Mouse (Mus musculus) stomach, embryonic 15.5 days (tissue): ENCODE measurements at regions not wholly inside any gene's neighbourhood (a gene's known extent, or its start where the extent isn't known, plus 50 kb on each side); places are given as distances from the start of the nearest gene placed in this dataset.

Source experiments
- ATAC-seq: fragments of 200-750 bp; cut with Nextera tagmentation; 2 replicates; pipeline ENCODE4 v1.8.0; 2017; ENCODE audit warnings: low read depth, moderate number of reproducible peaks, moderate TSS enrichment; ENCODE audit not compliant: insufficient read depth, low FRiP score
- H3K27ac ChIP-seq: fragments of 300-500 bp; sonication (generic); 2 replicates; pipeline ENCODE4 v1.5.1; 2015; ENCODE audit warnings: mild to moderate bottlenecking, inconsistent platforms
- H3K27me3 ChIP-seq: fragments of 300-500 bp; sonication (generic); replicated peaks from 2 replicates; pipeline ENCODE4 v1.6.1; 2015; ENCODE audit warnings: inconsistent platforms
- H3K36me3 ChIP-seq: fragments of 300-500 bp; sonication (generic); 2 replicates; pipeline ENCODE4 v1.6.1; 2015; ENCODE audit warnings: inconsistent platforms
- H3K4me1 ChIP-seq: fragments of 300-500 bp; sonication (generic); 2 replicates; pipeline ENCODE4 v1.6.1; 2015; ENCODE audit warnings: inconsistent platforms
- H3K4me2 ChIP-seq: fragments of 300-500 bp; sonication (generic); 2 replicates; pipeline ENCODE4 v1.6.1; 2015; ENCODE audit warnings: mild to moderate bottlenecking, inconsistent platforms
- H3K4me3 ChIP-seq: fragments of 300-500 bp; sonication (generic); replicated peaks from 2 replicates; pipeline ENCODE4 v1.5.1; 2015; ENCODE audit warnings: inconsistent platforms
- H3K9ac ChIP-seq: fragments of 300-500 bp; sonication (generic); 2 replicates; pipeline ENCODE4 v1.6.1; 2015; ENCODE audit warnings: inconsistent platforms
- H3K9me3 ChIP-seq: fragments of 300-500 bp; sonication (generic); 2 replicates; pipeline ENCODE4 v1.6.1; 2016; ENCODE audit warnings: inconsistent platforms
- WGBS: fragments of 180-500 bp; shearing (Covaris S2); methylation state at CpG from one replicate; pipeline ENCODE4 v1.1.7; 2015; 5-methylcytosine and 5-hydroxymethylcytosine counted together

GRCm38 (mm10) chr1:137571905-137572865 is 603.3 kb downstream of the Ptprc start:
- no peak overlapping the region for H3K4me2 ChIP-seq
- H3K27me3 ChIP-seq: no peaks in the 10 kb centered on the region
- no peak overlapping the region for H3K27ac ChIP-seq
- WGBS: 57% methylated on average over 6 of the region's 6 CpGs
- H3K9me3 ChIP-seq: no peaks in the 10 kb centered on the region
- H3K4me3 ChIP-seq: no peak overlapping the region
- no peaks in the 10 kb centered on the region for H3K4me1 ChIP-seq
- no peaks in the 10 kb centered on the region for H3K36me3 ChIP-seq
- H3K9ac ChIP-seq: no peak overlapping the region
- no peak for ATAC-seq

DNA sequence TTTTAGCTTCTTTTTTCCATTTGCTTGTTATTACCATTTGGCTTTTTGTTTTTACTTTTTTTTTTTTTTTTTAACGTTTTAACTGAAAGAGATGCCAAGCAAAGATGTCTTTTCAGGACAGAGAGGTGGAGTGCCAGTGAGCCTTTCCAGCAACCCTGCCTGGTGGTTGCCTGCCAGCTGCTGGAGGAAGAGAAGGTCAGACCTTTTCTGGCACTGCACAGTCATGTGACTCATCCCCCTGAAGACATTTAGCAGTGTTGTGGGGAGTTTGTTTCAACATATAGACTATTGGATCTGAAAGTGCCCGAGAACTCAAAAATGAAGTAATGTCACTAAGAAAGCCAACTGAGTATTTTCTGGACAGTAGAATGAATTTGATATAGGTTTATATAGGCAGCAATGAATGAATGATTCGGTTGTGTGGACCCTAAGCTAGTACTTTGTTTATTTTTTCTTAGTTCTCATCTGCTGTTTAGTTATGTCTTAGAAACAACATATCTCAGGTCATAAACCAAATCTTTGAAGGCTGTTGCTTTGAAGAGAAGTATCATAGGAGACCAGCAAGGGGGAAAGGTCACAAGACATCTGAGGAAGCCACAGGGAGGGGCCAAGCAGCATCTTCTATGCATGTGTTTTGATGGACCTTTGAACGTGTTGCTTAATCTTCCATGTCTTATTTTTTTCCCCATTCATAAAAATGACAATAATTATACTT is 604.2 kb downstream of the Ptprc start:
- Histone ChIP-seq H3K4me2 (no peak overlapping the region), H3K27me3 (no peaks in the 10 kb centered on the region), H3K9me3 (no peaks in the 10 kb centered on the region), H3K36me3 (no peaks in the 10 kb centered on the region), H3K9ac (no peak overlapping the region), H3K27ac (no peak overlapping the region), H3K4me1 (no peaks in the 10 kb centered on the region), H3K4me3 (no peak overlapping the region)
- ATAC-seq: no peak
- WGBS: 71% methylated on average over 4 of the region's 4 CpGs

DNA sequence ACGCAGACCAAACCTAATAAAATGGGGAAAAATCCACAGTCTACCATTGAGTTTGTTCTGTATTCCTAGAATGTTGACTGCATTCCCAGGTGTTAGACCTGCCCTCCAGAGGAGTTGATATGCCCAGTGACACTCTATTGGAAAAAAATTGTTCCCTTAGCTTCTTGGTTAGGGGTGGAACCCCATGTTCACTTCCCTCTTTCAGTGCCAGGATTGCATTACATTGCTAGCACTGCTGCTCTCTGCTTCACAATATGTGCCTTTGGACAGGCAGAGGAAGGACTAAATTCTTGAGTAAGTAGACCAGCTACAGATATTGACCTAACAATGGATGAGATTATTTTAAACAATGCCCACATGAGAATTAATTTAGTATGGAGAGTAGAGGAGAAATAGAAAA is 607.3 kb upstream of the Nr5a2 start:
- Histone ChIP-seq H3K9ac (no peak overlapping the region), H3K27me3 (no peaks in the 10 kb centered on the region), H3K4me2 (no peak overlapping the region), H3K36me3 (no peaks in the 10 kb centered on the region), H3K4me3 (no peak overlapping the region), H3K4me1 (no peaks in the 10 kb centered on the region), H3K9me3 (no peaks in the 10 kb centered on the region), H3K27ac (no peak overlapping the region)
- WGBS: 95% methylated on average over 1 of the region's 1 CpGs
- no peak for ATAC-seq

- Histone ChIP-seq H3K27ac (no peak overlapping the region), H3K4me1 (no peaks in the 10 kb centered on the region), H3K36me3 (no peaks in the 10 kb centered on the region), H3K9ac (no peak overlapping the region), H3K9me3 (no peaks in the 10 kb centered on the region), H3K4me2 (no peak overlapping the region), H3K27me3 (no peaks in the 10 kb centered on the region), H3K4me3 (no peak overlapping the region)
- WGBS: 75% methylated on average over 4 of the region's 4 CpGs
- no peak for ATAC-seq
These were observed 605.4 kb upstream of the Nr5a2 start for GRCm38 (mm10) chr1:137565573-137566048.

DNA sequence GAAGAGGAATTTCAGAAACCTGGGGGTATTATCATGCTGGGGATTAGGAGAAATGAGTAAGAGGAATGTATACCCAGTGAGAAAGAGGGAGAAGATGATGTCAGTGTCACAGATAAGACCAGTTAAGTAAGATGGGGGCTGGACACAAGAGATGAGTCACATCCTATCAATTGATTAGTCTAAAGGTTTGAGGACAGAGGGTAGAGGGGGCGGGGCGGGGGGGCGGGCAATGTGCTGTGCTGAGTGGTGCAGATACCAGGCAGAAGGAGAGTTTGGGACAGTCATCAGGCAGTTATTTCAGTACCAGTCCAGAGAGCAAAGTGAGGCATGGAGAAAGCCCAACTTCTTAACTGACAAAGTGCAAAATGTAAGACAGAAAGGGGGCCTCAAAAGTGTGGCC is 601.4 kb upstream of the Nr5a2 start:
- Histone ChIP-seq H3K27me3 (no peaks in the 10 kb centered on the region), H3K36me3 (no peaks in the 10 kb centered on the region), H3K9ac (no peak overlapping the region), H3K9me3 (no peaks in the 10 kb centered on the region), H3K4me3 (no peak overlapping the region), H3K4me2 (no peak overlapping the region), H3K27ac (no peak overlapping the region), H3K4me1 (no peaks in the 10 kb centered on the region)
- WGBS: 86% methylated on average over 3 of the region's 3 CpGs
- no peak for ATAC-seq

DNA sequence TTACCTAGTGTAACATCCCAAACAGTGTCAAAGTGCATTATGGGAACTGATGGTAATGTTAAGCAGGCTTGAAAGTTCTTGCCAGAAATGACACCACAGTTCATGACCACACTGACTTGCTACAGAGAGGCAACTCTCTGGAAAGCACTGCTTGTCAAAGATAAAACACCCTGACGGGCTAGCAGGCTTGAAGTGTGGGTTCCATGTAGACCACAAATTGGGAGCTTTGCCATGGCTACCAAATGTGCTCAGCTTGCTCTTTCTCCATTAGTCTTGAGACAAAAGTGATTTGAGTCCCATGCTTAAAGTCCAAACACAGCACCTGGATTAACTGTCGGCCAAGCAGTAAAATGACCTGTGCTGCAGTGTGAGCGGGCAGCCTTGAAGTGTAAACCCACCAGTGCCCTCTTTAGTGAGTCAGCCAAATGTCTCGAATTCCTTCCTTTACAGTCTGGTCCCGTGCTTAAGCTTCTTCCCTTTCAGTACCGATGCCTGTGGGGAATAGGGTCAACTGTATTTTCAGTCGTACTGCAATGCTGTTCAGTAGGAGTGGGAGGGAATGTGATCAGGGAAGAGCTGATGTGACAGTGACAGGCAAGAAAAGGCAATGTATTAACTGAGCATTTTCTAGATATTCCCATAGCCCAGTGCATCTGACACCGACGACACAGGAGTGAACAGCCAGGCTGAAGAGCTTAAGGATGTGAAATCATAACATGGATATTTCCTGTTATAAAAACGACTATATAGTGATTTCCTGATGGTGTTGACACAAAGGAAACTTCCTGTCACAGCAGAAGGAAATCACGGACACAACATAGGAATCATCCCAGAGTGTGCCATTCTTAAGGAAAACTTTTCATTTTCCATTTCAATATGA is 600.4 kb upstream of the Nr5a2 start:
- Histone ChIP-seq H3K27ac (no peak overlapping the region), H3K4me1 (no peaks in the 10 kb centered on the region), H3K4me2 (no peak overlapping the region), H3K4me3 (no peak overlapping the region), H3K9ac (no peak overlapping the region), H3K9me3 (no peaks in the 10 kb centered on the region), H3K36me3 (no peaks in the 10 kb centered on the region), H3K27me3 (no peaks in the 10 kb centered on the region)
- WGBS: 51% methylated on average over 11 of the region's 11 CpGs
- ATAC-seq: no peak

DNA sequence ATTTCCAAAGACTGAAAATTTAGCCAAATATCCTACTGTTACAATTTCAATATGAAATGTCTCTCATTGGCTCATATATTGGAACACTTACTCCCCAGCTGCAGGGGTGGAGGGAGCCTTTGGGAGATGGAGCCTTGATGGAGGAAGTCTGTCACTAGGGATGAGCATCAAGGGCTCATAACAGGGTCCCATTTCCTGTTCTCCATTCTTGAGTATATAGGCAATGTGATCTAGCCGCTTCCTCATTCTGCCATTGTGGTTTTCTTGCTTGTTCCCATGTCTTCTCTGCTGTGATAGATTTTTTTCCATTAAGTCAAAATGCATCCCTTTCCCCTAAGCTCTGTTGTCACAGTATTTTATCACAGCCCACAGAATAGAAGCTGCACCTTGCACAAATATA is 589.4 kb upstream of the Nr5a2 start:
- Histone ChIP-seq H3K9ac (no peak overlapping the region), H3K9me3 (no peaks in the 10 kb centered on the region), H3K36me3 (no peaks in the 10 kb centered on the region), H3K4me1 (no peaks in the 10 kb centered on the region), H3K27me3 (no peaks in the 10 kb centered on the region), H3K27ac (no peak overlapping the region), H3K4me2 (no peak overlapping the region), H3K4me3 (no peak overlapping the region)
- ATAC-seq: no peak
- WGBS: 88% methylated on average over 1 of the region's 1 CpGs

DNA sequence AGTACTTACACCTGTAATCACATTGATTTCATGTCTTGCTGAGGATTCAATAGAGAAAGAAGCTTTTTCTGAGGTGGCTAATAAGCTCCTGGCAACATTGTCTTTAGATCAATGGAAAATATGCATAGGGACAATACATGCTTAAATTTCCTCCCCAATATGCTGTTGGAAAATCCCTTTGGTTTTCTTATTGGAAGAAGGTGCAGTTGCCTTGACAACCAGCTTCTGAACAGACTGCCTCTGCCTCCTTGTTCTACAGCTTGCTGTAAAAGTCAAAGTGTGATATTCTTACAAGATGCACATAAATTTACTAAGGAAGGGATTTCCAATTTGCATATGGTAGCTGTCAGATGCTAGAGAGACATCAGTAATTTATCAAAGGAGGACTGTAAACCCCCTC is 585.4 kb upstream of the Nr5a2 start:
- no peaks in the 10 kb centered on the region for H3K9me3 ChIP-seq
- no peak for ATAC-seq
- no peak overlapping the region for H3K4me2 ChIP-seq
- H3K4me1 ChIP-seq: no peaks in the 10 kb centered on the region
- H3K9ac ChIP-seq: no peak overlapping the region
- no peak overlapping the region for H3K27ac ChIP-seq
- no peaks in the 10 kb centered on the region for H3K27me3 ChIP-seq
- no peaks in the 10 kb centered on the region for H3K36me3 ChIP-seq
- H3K4me3 ChIP-seq: no peak overlapping the region

- 63% methylated on average over 3 of the region's 3 CpGs for WGBS
- H3K36me3 ChIP-seq: no peaks in the 10 kb centered on the region
- H3K4me3 ChIP-seq: no peak overlapping the region
- no peaks in the 10 kb centered on the region for H3K4me1 ChIP-seq
- no peak overlapping the region for H3K4me2 ChIP-seq
- no peak for ATAC-seq
- H3K9me3 ChIP-seq: no peaks in the 10 kb centered on the region
- no peak overlapping the region for H3K27ac ChIP-seq
- H3K27me3 ChIP-seq: no peaks in the 10 kb centered on the region
- H3K9ac ChIP-seq: no peak overlapping the region
These were observed 583.6 kb upstream of the Nr5a2 start for GRCm38 (mm10) chr1:137543828-137544227.

GRCm38 (mm10) chr1:137541453-137541852 is 581.2 kb upstream of the Nr5a2 start:
- WGBS: 81% methylated on average over 9 of the region's 9 CpGs

DNA sequence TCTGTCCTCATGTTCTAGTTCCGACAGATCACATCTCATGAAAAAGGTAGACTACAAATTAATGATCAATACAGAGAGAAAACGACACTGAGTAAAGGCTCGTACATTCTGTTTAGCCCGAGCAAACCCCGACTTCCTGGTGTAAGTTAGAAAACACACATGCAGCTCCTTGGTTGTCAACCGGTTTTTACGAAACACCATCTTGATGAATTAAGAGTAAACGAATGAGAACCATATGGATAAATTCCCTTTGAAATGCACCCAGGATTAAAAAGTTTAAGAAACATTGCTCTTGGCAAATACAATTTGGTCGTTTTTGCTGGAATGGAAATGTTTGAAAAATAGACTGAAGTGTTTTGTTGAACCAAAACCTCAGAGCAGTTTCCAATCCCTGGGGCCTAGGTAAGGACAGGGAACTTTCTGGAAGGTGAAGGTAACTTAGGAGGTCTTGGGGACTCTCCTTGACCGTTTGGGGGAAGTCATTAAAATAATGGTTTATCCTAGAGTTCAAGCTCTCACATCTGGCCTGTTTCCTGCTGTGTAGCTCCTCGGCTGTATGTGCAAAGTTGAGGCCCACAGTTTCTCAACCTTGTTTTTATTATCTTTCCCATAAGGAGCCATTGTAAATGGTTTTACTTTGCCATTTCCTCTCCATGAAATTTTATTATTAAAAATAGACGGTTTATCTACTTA is 579.3 kb upstream of the Nr5a2 start:
- Histone ChIP-seq H3K9ac (no peak overlapping the region), H3K4me2 (no peak overlapping the region), H3K4me3 (no peak overlapping the region), H3K36me3 (no peaks in the 10 kb centered on the region), H3K4me1 (no peaks in the 10 kb centered on the region), H3K27me3 (no peaks in the 10 kb centered on the region), H3K9me3 (no peaks in the 10 kb centered on the region), H3K27ac (peak overlapping the region; percentile 52; the same call in 1 of the 2 replicates)
- no peak for ATAC-seq
- 41% methylated on average over 12 of the region's 12 CpGs for WGBS

More at GRCm38 (mm10) chr1:137541453-137541852, 581.2 kb upstream of the Nr5a2 start:
- H3K27me3 ChIP-seq: no peaks in the 10 kb centered on the region
- ATAC-seq: no peak
- H3K9ac ChIP-seq: no peak overlapping the region
- no peak overlapping the region for H3K4me3 ChIP-seq
- no peaks in the 10 kb centered on the region for H3K9me3 ChIP-seq
- H3K4me2 ChIP-seq: no peak overlapping the region
- no peaks in the 10 kb centered on the region for H3K36me3 ChIP-seq
- no peak overlapping the region for H3K27ac ChIP-seq
- no peaks in the 10 kb centered on the region for H3K4me1 ChIP-seq
